Mouse (Mus musculus) heart, embryonic 15.5 days (tissue): Measurements from ENCODE around the gene Ufl1. TPM values are rescaled to one million over a fixed set of nuclear protein-coding genes. Genes with fewer than 3 reads are reported as not detected.
"Not testable (repeated sequence)": the region's sequence is repeated elsewhere in the genome, so short reads cannot be mapped to it uniquely, and the experiment has no call there.

Experiments
- ATAC-seq: fragments of 200-750 bp; cut with Nextera tagmentation; replicated peaks from 2 replicates; pipeline ENCODE4 v1.8.0; 2017; ENCODE audit warnings: low read depth, moderate TSS enrichment; ENCODE audit not compliant: insufficient number of reproducible peaks, insufficient read depth, low FRiP score
- H3K27ac ChIP-seq: fragments of 300-500 bp; sonication (generic); 2 replicates; pipeline ENCODE4 v1.5.1; 2015; ENCODE audit warnings: mild to moderate bottlenecking, inconsistent platforms
- H3K27me3 ChIP-seq: fragments of 300-500 bp; sonication (generic); 2 replicates; pipeline ENCODE4 v1.6.1; 2015; ENCODE audit warnings: inconsistent platforms
- H3K36me3 ChIP-seq: fragments of 300-500 bp; sonication (generic); 2 replicates; pipeline ENCODE4 v1.6.1; 2015; ENCODE audit warnings: mild to moderate bottlenecking, inconsistent platforms
- H3K4me1 ChIP-seq: fragments of 300-500 bp; sonication (generic); replicated peaks from 2 replicates; pipeline ENCODE4 v1.6.1; 2015; ENCODE audit warnings: inconsistent platforms
- H3K4me2 ChIP-seq: fragments of 300-500 bp; sonication (generic); 2 replicates; pipeline ENCODE4 v1.6.1; 2015; ENCODE audit warnings: inconsistent platforms, mild to moderate bottlenecking, moderate library complexity
- H3K4me3 ChIP-seq: fragments of 300-500 bp; sonication (generic); 2 replicates; pipeline ENCODE4 v1.5.1; 2015; ENCODE audit warnings: mild to moderate bottlenecking, inconsistent platforms
- H3K9ac ChIP-seq: fragments of 300-500 bp; sonication (generic); 2 replicates; pipeline ENCODE4 v1.6.1; 2015; ENCODE audit warnings: mild to moderate bottlenecking, inconsistent platforms
- H3K9me3 ChIP-seq: fragments of 300-500 bp; sonication (generic); replicated peaks from 2 replicates; pipeline ENCODE4 v1.6.1; 2016; ENCODE audit warnings: inconsistent platforms
- WGBS: fragments of 180-500 bp; shearing (Covaris S2); methylation state at CpG from one replicate; pipeline ENCODE4 v1.1.7; 2015; ENCODE audit warnings: mixed read lengths; 5-methylcytosine and 5-hydroxymethylcytosine counted together
- polyA plus RNA-seq: library from polyadenylated mRNA; unstranded; fragments of >200 nt; fragmentation: Nextera tagmentation; extraction: Ambion mirVana; gene quantifications from 2 replicates; pipeline ENCODE4 v1.2.1, GENCODE M21; 2015

Ufl1 gene
- polyA plus RNA-seq, 1 experiment from 2014 or later: 30.4 TPM

GRCm38 (mm10) chr4:25235663-25236062, 46.0 kb downstream of the Ufl1 start:
- not testable (repeated sequence) for H3K27ac ChIP-seq, H3K27me3 ChIP-seq, H3K36me3 ChIP-seq, H3K4me1 ChIP-seq, H3K9me3 ChIP-seq, H3K4me3 ChIP-seq, ATAC-seq, H3K9ac ChIP-seq, H3K4me2 ChIP-seq
- 94% methylated on average over 1 of the region's 1 CpGs for WGBS

DNA sequence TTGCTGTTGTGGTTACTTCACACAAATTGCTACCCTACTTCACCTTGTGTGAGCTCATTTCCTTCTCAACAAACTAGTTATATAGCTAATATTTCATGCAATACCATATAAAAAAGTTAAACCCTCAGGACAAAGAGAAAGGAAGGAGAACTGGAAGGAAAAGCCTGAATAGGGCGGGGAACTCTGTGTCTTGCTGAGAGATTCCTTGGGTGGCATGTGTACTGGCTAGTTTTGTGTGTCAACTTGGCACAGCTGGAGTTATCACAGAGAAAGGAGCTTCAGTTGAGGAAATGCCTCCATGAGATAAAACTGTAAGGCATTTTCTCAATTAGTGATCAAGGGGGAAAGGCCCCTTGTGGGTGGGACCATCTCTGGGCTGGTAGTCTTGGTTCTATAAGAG, 47.9 kb downstream of the Ufl1 start:
- WGBS: 69% methylated on average over 1 of the region's 1 CpGs
- not testable (repeated sequence) for ATAC-seq

DNA sequence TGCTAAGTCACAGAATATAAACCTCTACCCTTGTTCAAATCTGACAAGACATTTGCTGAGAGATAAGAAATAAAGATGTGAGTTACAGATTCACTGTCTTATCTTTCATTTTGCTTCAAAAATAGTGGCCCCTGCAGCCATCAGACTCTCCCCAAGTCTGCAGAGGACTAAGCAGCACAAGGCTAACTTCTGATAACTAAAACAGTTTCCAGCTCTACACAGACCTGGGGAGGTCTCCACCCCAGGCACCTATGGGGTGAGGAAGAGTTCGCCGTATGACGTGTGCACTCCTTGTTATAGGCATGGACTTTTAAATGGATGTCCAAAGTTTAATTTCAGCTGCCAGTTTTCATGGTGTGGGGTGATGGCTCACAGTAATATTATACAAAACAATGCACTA, 49.1 kb downstream of the Ufl1 start:
- 86% methylated on average over 3 of the region's 3 CpGs for WGBS
- Histone ChIP-seq H3K27ac (no peak overlapping the region), H3K9ac (no peak overlapping the region), H3K4me1 (no peaks in the 10 kb centered on the region), H3K4me2 (no peak overlapping the region), H3K36me3 (no peaks in the 10 kb centered on the region), H3K4me3 (no peak overlapping the region), H3K9me3 (no peaks in the 10 kb centered on the region), H3K27me3 (no peaks in the 10 kb centered on the region)
- ATAC-seq: no peak

More for the DNA sequence above, 47.9 kb downstream of the Ufl1 start:
- not testable (repeated sequence) for H3K4me2 ChIP-seq, H3K4me1 ChIP-seq, H3K4me3 ChIP-seq, H3K36me3 ChIP-seq, H3K9ac ChIP-seq, H3K27me3 ChIP-seq, H3K27ac ChIP-seq, H3K9me3 ChIP-seq

- Histone ChIP-seq H3K27ac (no peak overlapping the region), H3K27me3 (no peaks in the 10 kb centered on the region), H3K4me3 (no peak overlapping the region), H3K4me2 (no peak overlapping the region), H3K36me3 (no peaks in the 10 kb centered on the region), H3K9me3 (no peaks in the 10 kb centered on the region), H3K9ac (no peak overlapping the region), H3K4me1 (no peaks in the 10 kb centered on the region)
- no peak for ATAC-seq
- 27% methylated on average over 1 of the region's 1 CpGs for WGBS
Observed at GRCm38 (mm10) chr4:25227527-25227926, 54.1 kb downstream of the Ufl1 start.

- Histone ChIP-seq H3K4me3 (no peak overlapping the region), H3K36me3 (no peaks in the 10 kb centered on the region), H3K4me2 (no peak overlapping the region), H3K27me3 (no peaks in the 10 kb centered on the region), H3K27ac (no peak overlapping the region), H3K9me3 (no peaks in the 10 kb centered on the region), H3K4me1 (no peaks in the 10 kb centered on the region), H3K9ac (no peak overlapping the region)
- ATAC-seq: no peak
Observed at GRCm38 (mm10) chr4:25221927-25222326, 59.7 kb downstream of the Ufl1 start.

DNA sequence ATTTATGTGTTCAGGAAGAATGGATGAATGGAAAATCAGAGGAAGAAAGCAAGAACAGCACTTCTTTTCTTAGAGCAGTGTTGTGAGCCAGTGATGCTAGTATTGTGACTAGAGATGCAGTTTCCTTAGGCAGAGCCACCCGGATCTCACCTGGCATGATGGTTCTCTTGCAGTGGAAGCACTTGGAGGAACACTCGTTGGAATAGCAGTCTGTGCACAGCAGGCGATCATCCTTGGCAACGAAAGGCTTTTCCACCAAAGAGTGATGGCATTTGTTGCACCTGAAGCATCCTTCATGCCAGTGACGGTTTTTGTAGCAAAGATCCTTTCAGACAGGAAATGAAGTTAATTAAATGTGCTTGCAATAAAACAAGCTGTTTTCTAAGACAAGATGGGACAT, 68.2 kb downstream of the Ufl1 start:
- Histone ChIP-seq H3K36me3 (no peaks in the 10 kb centered on the region), H3K9ac (no peak overlapping the region), H3K4me3 (no peak overlapping the region), H3K4me1 (no peaks in the 10 kb centered on the region), H3K27ac (no peak overlapping the region), H3K9me3 (no peaks in the 10 kb centered on the region), H3K4me2 (no peak overlapping the region), H3K27me3 (no peaks in the 10 kb centered on the region)
- no peak for ATAC-seq
- WGBS: 42% methylated on average over 5 of the region's 5 CpGs

DNA sequence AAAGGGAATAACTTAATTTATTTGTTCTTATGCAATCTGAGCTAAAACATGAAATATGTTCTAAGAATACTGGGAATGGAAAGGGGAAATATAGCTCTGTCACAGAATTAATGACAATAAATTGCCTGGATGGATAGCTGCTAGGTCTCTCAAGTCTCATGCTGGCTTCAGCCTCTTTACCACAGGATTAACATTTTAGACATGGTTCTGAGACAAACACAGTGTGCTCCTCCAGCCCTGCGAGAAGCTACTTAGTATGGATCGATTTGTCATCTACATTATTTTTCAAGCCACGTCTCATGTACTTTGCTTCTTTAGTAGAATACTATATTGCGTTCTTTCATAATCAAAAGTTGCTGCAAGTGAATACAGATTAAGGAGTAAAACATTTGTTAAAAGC, 75.5 kb downstream of the Ufl1 start:
- no peak overlapping the region for H3K4me2 ChIP-seq
- no peaks in the 10 kb centered on the region for H3K27me3 ChIP-seq
- H3K9me3 ChIP-seq: no peaks in the 10 kb centered on the region
- no peak overlapping the region for H3K4me3 ChIP-seq
- no peak overlapping the region for H3K27ac ChIP-seq
- no peaks in the 10 kb centered on the region for H3K4me1 ChIP-seq
- 76% methylated on average over 4 of the region's 4 CpGs for WGBS
- ATAC-seq: no peak
- H3K36me3 ChIP-seq: no peaks in the 10 kb centered on the region
- H3K9ac ChIP-seq: no peak overlapping the region

Other genes with a start within 250 kb of the Ufl1 start
- 0.13 TPM in 1 of 2 replicates, not detected in the other for gene Fhl5, start 38.9 kb downstream of the Ufl1 start, polyA plus RNA-seq